Mouse (Mus musculus): Measurements from ENCODE around the gene Clybl. TPM values are rescaled to one million over a fixed set of nuclear protein-coding genes. Genes with fewer than 3 reads are reported as not detected.

The Clybl gene
- total and polyA plus RNA-seq, 2 experiments: 15.3 to 23.4 TPM

- Histone ChIP-seq H3K4me3 (ENCODE audit: insufficient read depth, low read depth, low read length) (no peak overlapping the region), H3K36me3 (ENCODE audit: control insufficient read depth, insufficient read depth, low read length) (no peaks in the 10 kb centered on the region), H3K27ac (replicated peaks; ENCODE audit: insufficient read depth, low read depth, low read length) (no peak overlapping the region), H3K27me3 (ENCODE audit: control insufficient read depth, insufficient read depth, low read length) (no peaks in the 10 kb centered on the region), H3K9ac (ENCODE audit: low read depth, low read length) (no peak overlapping the region), H3K4me1 (ENCODE audit: control insufficient read depth, insufficient read depth, low read length) (no peaks in the 10 kb centered on the region), H3K79me2 (ENCODE audit: control insufficient read depth, insufficient read depth, low read length) (no peaks in the 10 kb centered on the region)
- TF ChIP-seq POLR2A (IDR thresholded peaks at IDR 0.05; ENCODE audit: extremely low read depth, insufficient read depth, low read length) (no peak), CTCF (IDR thresholded peaks at IDR 0.05; ENCODE audit: low read depth, low read length) (no peak)
- no peak for DNase-seq (ENCODE audit: extremely low read depth, low read depth, low spot score)
- WGBS: 71% methylated on average over 4 of the region's 4 CpGs
These were observed 157.3 kb downstream of the Clybl start for GRCm38 (mm10) chr14:122338784-122339183.

DNA sequence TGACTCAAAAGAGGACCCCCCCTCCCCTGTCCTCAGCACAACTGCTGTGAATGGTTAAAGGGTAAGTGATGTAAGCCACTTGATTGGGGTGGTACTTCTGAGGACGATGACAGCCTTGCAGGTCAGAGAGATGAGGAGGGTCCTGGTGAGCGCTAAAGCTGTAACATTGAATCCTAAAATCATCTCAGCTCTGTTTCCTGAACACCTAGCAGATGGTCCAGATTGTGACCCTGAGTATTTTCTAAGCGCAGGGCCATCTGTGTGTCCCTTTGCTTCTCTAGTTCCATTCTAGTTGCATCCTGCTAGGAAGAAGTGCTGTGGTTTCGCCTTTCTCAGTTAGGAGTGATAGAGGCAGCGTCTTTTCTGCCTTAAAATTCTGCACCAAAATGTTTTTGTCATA lies 158.6 kb downstream of the Clybl start:
- TF ChIP-seq CTCF (IDR thresholded peaks at IDR 0.05; ENCODE audit: low read depth, low read length) (no peak), POLR2A (IDR thresholded peaks at IDR 0.05; ENCODE audit: extremely low read depth, insufficient read depth, low read length) (no peak)
- 97% methylated on average over 5 of the region's 5 CpGs for WGBS
- Histone ChIP-seq H3K79me2 (ENCODE audit: control insufficient read depth, insufficient read depth, low read length) (no peaks in the 10 kb centered on the region), H3K27ac (replicated peaks; ENCODE audit: insufficient read depth, low read depth, low read length) (no peak overlapping the region), H3K36me3 (ENCODE audit: control insufficient read depth, insufficient read depth, low read length) (no peaks in the 10 kb centered on the region), H3K4me3 (ENCODE audit: insufficient read depth, low read depth, low read length) (no peak overlapping the region), H3K27me3 (ENCODE audit: control insufficient read depth, insufficient read depth, low read length) (no peaks in the 10 kb centered on the region), H3K4me1 (ENCODE audit: control insufficient read depth, insufficient read depth, low read length) (no peaks in the 10 kb centered on the region), H3K9ac (ENCODE audit: low read depth, low read length) (no peak overlapping the region)
- DNase-seq (ENCODE audit: extremely low read depth, low read depth, low spot score): no peak

DNA sequence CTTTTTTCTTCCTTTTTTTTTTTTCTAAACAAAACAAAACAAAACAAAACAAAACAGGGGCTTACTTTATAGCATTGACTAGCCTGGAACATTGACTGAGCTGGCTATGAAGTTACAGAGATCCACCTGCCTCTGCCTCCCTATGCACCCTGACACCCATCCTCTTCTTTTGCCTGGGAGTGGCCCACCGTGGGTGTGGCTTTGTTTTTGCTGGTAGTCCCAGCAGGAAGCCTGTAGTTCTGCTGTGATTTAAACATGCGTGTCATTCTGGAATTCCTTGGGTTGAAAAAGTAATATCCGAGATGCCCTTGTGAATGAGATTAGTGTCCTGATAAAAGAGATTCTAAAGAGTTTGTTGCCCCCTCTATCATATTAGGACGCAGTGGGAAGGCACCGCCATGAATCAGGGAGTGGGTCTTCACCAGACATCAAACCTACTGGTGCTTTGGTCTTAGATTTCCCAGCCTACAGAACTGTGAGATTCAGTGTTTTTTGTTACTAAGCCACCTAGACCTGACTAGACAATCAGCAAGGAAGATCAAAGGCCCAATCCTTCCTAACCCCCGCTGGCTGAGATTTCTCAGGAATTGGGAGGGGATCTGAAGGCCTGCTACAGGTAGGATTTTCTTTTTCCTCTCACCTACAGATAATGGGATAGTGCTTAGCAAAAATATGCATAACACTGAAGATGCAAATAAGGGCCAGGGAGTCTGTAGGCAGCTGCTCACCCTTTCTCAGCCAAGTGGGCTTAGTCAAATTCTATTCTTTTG lies 160.3 kb downstream of the Clybl start:
- Histone ChIP-seq H3K9ac (ENCODE audit: low read depth, low read length) (no peak overlapping the region), H3K27me3 (ENCODE audit: control insufficient read depth, insufficient read depth, low read length) (no peaks in the 10 kb centered on the region), H3K4me3 (ENCODE audit: insufficient read depth, low read depth, low read length) (no peak overlapping the region), H3K4me1 (ENCODE audit: control insufficient read depth, insufficient read depth, low read length) (no peaks in the 10 kb centered on the region), H3K27ac (replicated peaks; ENCODE audit: insufficient read depth, low read depth, low read length) (no peak overlapping the region), H3K79me2 (ENCODE audit: control insufficient read depth, insufficient read depth, low read length) (no peaks in the 10 kb centered on the region), H3K36me3 (ENCODE audit: control insufficient read depth, insufficient read depth, low read length) (no peaks in the 10 kb centered on the region)
- DNase-seq (ENCODE audit: extremely low read depth, low read depth, low spot score): no peak
- no peak for TF ChIP-seq CTCF (IDR thresholded peaks at IDR 0.05; ENCODE audit: low read depth, low read length)
- WGBS: 77% methylated on average over 6 of the region's 6 CpGs

GRCm38 (mm10) chr14:122344272-122345224 lies 163.0 kb downstream of the Clybl start:
- no peak for DNase-seq (ENCODE audit: extremely low read depth, low read depth, low spot score)
- 89% methylated on average over 18 of the region's 18 CpGs for WGBS
- Histone ChIP-seq H3K79me2 (ENCODE audit: control insufficient read depth, insufficient read depth, low read length) (no peaks in the 10 kb centered on the region), H3K4me1 (ENCODE audit: control insufficient read depth, insufficient read depth, low read length) (no peaks in the 10 kb centered on the region), H3K36me3 (ENCODE audit: control insufficient read depth, insufficient read depth, low read length) (no peaks in the 10 kb centered on the region), H3K27ac (replicated peaks; ENCODE audit: insufficient read depth, low read depth, low read length) (no peak overlapping the region), H3K4me3 (ENCODE audit: insufficient read depth, low read depth, low read length) (no peak overlapping the region), H3K9ac (ENCODE audit: low read depth, low read length) (no peak overlapping the region), H3K27me3 (ENCODE audit: control insufficient read depth, insufficient read depth, low read length) (no peaks in the 10 kb centered on the region)
- TF ChIP-seq POLR2A (IDR thresholded peaks at IDR 0.05; ENCODE audit: extremely low read depth, insufficient read depth, low read length): no peak
- no peak for TF ChIP-seq CTCF (IDR thresholded peaks at IDR 0.05; ENCODE audit: low read depth, low read length)

GRCm38 (mm10) chr14:122348069-122348468 lies 166.6 kb downstream of the Clybl start:
- Histone ChIP-seq H3K4me3 (ENCODE audit: insufficient read depth, low read depth, low read length) (no peak overlapping the region), H3K36me3 (ENCODE audit: control insufficient read depth, insufficient read depth, low read length) (no peaks in the 10 kb centered on the region), H3K9ac (ENCODE audit: low read depth, low read length) (no peak overlapping the region), H3K27me3 (ENCODE audit: control insufficient read depth, insufficient read depth, low read length) (no peaks in the 10 kb centered on the region), H3K4me1 (ENCODE audit: control insufficient read depth, insufficient read depth, low read length) (no peaks in the 10 kb centered on the region), H3K27ac (replicated peaks; ENCODE audit: insufficient read depth, low read depth, low read length) (no peak overlapping the region), H3K79me2 (ENCODE audit: control insufficient read depth, insufficient read depth, low read length) (no peaks in the 10 kb centered on the region)
- 91% methylated on average over 7 of the region's 7 CpGs for WGBS
- DNase-seq (ENCODE audit: extremely low read depth, low read depth, low spot score): no peak
- TF ChIP-seq POLR2A (IDR thresholded peaks at IDR 0.05; ENCODE audit: extremely low read depth, insufficient read depth, low read length): no peak
- TF ChIP-seq CTCF (IDR thresholded peaks at IDR 0.05; ENCODE audit: low read depth, low read length): no peak
